Mouse (Mus musculus) cortical plate, adult 2 months (tissue): ENCODE measurements around the gene Nup85.
A peak's percentile ranks its signal among the peaks of the same experiment; 100 is the strongest.

Experiments
- CTCF ChIP-seq: fragments of 200-500 bp; IDR thresholded peaks from 2 replicates; pipeline ENCODE4 v1.5.1; 2011; ENCODE audit warnings: mild to moderate bottlenecking, control low read depth, low read length; ENCODE audit not compliant: insufficient read depth; ENCODE audit errors: extremely low read depth
- POLR2A ChIP-seq: fragments of 200-500 bp; IDR thresholded peaks from 2 replicates; pipeline ENCODE4 v1.6.1; 2011; ENCODE audit warnings: mild to moderate bottlenecking, low read length, control low read depth; ENCODE audit not compliant: insufficient read depth; ENCODE audit errors: extremely low read depth

- TF ChIP-seq CTCF (no peak), POLR2A (peak; percentile 68; the same call in 1 of the 2 replicates)
Observed at GRCm38 (mm10) chr11:115536038-115536681, 28.1 kb upstream of the Nup85 start, which contains the start of gene Sumo2.
